Mouse (Mus musculus) retina, embryonic 14.5 days (tissue): Measurements from ENCODE around the gene Proser2.
A peak's percentile ranks its signal among the peaks of the same experiment; 100 is the strongest.

Experiments
- DNase-seq: peaks from one replicate; pipeline ENCODE4 v3.0.0-alpha.2; 2015; ENCODE audit warnings: low spot score

The Proser2 gene

DNA sequence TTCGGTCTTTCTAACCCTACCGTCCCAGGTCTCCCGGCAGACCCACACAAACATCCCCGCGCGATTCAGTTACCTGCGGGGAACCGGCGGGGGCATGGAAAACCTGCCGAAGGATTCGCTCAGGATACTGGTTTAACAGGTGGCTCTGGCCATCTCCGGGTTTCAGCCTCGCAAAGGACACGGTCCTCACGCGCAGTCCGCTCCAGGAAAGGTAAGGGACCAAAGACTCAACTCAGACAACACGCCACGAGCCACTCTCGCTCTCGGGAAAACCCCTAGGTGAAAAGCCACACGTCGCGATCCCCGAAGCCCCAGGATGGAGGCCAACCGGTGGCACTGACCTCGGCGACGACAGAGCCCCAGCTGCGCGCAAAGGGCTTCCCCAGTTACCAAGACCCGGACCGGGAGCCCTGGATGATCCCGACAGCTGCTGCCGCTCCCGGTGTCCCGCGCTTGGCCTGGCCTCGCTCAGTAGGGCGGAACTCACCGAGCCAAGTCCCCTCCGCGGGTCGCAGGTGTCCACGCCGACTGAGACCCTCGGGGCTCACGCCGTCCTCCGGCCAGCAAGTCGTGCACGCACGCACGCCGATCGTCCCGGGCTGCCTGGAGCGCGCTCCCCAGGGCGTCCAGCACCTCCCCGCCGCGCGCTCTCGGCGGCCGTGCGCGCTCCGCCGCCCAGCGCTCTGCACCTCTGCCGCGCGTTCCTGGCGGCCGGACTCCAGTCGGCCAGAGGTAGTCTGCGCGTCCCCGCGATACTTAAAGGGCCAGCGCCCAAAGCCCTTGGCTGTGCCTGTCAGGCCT lies at the start of gene Proser2:
Gene Proser2 (minus strand): TSS at position 657 of the 801 bp plus-strand sequence.
- DNase-seq = peak; percentile 85

DNA sequence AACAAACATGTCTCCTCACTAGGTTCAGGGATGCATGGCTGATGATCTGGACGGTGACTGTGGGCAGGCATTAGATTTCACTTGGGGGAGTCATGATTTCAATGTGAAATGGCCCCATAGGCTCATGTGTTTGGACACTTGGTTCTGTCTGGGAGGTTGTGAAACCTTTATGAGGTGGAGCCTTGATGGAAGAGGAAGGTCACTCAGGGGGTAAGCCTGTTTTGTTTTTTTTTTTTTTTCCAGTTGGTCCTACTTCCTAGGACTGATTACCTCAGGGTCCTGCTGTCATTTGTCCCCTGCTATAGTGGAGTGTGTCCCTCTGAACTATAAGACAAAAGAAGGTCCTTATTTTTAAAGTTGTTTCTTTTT lies 49.7 kb upstream of the Proser2 start:
- DNase-seq = no peak

DNA sequence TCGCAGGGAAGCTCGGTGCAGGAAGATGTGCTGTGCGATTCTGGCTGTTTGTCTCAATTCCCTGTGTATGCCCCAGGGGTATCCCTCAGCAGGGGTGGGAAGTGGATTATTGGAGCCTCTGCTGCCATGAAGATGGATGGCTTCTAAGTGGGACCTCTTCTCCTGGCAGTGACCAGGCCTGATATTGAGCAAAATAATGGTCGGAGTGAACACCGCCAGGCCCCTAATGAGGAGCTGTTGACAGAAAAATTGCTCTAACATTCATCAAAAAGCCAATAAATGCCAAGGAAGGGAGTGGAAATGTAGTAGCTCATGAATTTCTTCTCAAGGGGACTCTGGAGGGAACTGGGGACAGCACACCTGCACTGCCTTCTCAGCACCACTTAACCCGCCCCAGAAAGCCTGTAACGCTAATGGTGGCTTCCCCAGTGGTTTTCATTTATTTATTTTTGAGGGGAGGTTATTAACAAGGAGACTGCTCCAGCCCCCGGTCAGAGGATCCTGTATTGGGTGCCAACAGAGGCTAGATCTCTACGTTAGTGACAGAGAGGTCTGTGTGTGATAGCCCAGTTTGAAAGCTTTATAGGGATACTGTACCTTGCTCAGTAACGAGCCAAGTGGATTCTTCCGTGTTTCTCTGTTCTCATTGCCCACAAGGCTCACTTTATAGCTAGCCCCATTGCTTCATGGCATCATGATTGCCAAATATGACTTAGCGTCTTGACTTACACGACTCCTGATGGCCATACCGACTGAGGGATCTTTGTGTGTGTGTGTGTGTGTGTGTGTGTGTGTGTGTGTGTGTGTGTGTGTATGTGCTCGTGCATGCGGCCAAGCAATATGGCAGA lies 49.1 kb upstream of the Proser2 start:
- DNase-seq = no peak

DNA sequence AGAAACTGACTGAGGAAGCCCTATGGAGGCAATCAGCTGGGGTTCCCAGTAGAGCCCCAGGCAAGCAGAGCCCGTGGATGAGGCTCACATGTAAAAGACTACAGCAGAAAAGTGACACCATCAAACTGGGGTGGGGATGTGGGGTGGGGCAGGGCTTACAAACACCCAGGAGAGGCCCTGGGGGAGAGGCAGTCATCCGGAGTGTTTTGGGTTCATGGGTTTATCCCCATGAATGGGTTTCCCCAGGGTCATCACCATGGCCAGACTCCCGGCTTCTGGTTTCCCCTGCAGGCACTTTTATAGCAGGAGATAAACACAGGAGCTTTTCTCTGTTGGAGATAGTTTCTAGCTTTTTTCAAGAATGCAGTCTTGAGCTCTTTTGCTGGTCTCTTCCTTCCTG lies 43.0 kb upstream of the Proser2 start:
- no peak for DNase-seq

DNA sequence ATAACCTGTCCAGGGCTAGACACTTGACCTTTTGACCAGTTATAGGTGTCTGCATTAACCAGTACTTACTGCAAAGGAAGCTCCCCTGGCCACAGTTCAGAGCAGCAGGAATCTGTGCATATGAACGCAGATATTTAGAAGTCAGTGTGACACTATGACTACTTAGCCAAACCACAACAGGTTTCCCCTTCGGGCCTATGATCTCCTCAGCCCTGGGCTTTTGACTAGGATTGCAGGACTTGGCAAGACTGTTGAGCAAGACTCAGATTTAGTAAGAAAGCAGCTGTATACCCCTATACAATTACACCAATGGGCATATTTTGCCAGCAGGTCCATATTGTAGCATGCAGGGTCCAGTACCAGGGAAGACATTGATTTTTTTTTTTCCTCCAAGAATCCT lies 38.5 kb upstream of the Proser2 start:
- no peak for DNase-seq

DNA sequence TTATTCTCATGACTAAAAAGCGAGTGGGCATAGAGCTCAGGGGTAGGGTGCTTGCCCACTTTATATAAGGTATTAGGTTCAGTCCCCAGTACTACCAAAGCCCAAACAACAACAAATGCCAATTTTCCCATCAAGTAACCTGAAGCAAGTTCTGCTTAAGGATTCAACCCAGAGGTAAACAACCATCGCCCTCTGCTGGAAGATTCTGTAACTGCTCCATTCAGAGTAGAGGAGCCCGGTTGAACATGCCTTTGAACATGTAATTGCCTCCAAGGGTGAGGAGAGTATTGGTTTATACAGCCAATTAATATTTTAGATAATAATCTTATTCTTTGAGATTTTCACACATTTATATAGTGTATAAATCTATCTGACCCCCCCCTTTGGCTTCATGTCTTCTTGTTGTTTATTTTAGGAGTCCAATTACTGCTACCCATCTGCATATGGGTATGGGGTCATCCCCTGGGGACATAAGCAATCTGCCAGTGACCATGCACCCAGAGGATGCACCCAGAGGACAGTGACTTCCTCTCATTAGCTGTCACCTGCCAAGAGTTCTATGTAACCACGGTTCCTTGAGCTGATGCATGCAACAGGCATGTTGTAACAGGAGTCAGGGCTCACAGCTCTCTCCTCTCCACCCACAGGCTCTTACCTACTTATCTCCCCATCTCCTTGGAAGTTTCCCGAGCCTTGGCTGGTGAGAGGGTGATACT lies 38.0 kb upstream of the Proser2 start:
- DNase-seq = peak; percentile 93

DNA sequence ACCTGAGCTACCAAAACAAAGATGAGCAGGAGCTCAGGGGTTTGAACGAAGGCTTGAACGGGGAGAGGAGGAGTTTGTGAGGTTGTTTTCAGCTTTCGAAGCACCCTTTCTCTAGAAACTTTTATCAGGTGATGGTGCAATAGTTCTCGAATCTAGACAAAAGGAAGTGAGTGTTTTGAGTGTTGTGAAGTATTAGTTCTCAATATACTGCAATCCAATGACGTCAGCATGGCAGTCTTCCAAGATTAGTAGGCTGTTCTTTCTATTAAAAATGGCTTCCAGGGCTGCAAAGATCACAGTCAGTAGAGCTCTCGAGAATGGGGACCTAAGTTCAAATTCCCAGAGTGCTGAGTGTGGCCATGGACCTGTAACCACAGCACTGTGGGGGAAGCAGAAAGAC lies 35.8 kb upstream of the Proser2 start:
- no peak for DNase-seq

DNA sequence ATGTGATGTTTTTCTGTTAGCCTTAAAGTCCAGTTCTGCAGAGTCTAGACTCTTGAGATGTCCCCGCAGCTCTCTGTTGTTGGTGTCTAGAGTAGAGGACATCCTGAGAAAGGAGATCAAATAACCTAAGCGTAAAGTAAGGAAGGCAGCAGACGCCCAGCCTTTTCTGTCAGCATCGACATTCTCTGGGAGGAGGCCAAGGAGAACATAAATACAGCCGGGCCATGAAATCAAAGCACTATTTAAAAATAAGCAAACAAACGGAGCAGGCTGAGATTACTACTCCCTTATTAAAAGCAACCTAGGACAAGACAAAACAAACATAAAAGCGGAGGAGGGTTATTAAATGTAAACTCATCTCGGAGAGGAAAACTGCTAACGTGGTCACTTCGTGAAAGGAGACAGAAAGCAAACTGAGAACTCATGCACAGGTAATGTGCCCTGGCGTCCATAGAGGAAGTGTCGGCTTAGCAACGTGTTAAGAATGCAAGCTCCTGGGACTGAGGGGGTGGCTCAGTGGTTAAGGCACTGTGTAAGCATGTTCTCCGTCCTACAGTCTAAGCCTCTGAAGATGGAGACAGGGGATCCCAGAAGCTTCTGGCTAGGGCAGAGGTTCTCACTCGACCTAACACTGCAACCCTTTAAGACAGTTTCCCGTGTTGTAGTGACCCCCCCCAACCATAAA lies 34.7 kb upstream of the Proser2 start:
- no peak for DNase-seq

DNA sequence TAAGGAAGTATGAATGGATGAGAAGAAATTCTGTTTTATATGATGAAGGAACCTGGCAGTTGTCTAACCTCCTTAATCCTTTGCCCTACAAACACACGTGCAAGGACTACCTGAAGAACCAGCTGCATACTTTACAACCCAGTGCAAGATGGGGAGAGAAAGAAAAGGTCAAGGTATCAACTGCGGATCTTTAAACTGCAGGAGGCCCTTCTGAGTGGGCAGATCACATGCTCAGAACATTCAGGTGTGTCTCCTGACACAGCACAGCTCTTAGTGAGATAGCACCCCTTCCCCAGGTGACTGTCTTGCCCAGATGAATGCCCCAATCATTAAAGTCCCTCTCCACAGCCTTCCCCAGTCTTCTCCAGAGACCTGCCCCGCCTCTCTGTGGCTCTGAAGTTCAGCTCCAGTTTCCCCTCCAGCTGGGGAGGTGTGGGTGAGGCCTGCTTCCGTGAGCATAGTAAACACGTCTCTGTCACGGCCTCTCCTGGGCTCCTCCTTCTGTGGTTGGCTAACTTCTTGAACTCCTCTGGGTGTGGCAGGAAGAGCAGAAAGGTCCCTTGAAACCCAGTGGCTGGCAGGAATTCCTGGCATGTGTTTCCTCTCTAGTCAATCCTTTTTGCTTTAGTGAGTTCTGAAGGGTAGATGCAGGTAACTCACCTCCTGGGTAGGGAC lies 32.5 kb upstream of the Proser2 start:
- DNase-seq = no peak

DNA sequence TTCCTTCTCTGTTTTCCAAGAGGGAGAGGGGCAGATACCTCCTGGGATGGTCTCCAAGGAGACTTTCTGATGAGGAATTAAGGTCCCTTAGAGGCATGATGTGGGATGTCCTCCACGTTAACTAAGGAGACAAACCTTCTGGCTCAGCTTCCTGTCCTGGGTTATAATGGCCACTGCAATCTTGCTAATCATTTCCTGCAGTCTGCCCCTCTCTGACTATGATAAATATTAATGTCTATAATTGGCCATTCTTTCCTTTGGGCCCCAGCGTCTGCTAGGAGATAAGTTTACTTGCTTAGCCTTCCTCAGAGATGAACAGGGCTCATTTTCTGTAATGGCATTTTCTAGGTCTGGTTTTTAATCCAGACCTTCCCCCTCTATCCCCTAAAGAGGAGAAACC lies 29.7 kb upstream of the Proser2 start:
- DNase-seq = no peak

DNA sequence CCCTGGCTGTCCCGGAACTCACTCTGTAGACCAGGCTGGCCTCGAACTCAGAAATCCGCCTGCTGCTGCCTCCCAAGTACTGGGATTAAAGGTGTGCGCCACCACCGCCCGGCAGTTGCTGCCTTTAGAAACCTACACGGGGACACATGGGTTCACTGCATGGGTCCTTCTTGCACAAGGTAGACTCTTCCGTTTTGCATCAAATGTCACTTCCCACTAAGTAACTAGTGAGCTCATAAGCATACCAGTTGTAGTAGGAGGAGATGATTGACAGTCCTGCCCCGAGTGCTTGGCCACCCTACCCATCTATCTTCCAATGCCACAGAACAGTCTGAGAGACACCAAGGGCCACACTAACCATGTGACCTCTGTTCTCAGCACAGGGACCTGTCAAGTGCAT lies 29.2 kb upstream of the Proser2 start:
- DNase-seq = no peak

DNA sequence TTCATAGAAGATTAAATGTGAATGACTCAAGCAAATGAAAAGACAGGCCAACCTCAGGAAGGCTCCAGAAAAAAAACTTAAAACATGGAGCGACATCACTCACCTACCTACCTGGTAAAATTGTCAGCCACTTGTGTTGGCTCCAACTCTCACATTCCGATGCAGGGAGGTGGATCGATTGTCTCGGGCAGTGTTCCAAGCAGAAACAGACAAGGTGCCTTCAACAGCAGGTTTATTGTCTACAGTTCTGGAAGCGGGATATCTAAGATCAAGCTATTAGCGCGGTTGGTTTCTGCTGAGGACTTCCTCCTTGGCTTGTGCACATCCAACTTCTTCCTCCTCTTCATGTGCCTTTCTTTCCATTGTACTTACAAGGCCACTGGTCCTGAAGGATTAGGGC lies 27.6 kb upstream of the Proser2 start:
- no peak for DNase-seq

DNA sequence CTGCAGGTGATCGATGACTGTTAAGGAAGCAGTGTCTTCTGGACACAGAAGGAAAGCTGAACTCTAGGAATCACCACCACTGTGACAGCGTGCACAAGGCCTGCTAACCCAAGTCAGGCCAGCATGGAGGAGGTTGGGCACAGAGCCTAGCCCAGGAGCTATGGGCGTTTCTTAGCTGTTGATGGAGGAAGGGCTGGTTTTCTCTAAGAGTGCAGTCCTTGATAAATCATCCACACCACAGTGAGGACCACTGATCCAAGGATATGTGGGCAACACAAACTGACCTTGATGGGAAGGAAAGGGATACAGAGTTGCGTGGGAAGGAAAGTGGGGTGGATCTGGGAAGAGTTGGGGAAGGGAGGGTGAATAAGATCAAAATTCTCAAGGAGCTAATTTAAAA lies 27.2 kb upstream of the Proser2 start:
- no peak for DNase-seq

DNA sequence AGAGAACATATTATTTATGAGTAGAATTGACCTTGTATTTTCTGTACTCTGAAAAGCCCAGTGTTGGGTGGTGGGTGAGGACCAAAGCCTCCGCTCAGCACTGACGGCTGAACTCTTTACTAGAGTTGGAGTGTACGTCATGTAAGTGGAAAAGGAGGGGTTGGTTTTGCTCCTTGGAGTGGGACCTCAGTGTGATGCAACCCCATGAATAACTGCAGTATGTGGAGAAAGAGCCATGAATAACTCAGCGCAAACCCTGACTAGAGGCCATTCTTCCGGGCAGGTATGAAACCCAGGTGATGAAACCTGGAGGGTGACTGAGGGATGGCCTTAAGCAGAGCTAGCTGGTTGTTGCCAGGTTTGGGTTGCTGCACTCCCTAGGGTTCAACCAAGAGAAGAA lies 19.8 kb upstream of the Proser2 start:
- no peak for DNase-seq

DNA sequence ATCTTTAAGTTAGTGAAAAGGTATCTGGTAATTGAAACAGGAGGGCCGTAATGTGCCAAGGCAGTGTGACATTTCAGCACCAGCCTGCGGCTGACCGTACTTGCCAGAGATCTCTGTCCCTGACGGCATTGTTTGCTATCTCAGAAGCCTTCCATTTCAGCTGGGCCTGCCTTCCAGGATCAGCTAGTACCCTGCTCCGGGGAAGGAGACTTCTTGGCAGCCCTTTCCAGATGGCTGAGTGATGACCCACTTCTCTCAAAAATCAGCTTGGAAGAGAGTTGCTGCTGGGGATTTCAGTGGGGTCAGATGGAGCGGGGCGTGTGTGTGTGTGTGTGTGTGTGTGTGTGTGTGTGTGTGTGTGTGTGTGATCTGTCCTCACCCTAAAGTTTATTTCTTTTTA lies 16.9 kb upstream of the Proser2 start:
- peak; percentile 62 for DNase-seq

DNA sequence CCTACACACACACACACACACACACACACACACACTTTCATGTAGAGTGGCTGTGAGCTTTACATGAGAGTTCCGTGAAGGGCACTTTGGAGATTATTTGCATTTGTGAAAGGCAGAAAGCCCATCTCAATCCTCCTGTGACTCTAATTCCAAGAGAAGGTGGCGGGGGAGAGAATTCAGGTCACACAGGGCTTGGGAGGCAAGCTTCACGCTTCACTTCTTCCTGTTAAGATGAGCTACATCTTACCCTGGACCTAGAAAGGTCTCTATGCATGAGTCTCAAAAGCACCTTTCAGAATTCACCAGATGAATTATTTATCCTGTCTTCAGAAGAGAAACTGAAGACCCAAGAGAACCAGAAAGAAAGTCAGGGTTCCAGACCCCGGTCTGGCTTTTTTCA lies 16.2 kb upstream of the Proser2 start:
- peak; percentile 57 for DNase-seq

DNA sequence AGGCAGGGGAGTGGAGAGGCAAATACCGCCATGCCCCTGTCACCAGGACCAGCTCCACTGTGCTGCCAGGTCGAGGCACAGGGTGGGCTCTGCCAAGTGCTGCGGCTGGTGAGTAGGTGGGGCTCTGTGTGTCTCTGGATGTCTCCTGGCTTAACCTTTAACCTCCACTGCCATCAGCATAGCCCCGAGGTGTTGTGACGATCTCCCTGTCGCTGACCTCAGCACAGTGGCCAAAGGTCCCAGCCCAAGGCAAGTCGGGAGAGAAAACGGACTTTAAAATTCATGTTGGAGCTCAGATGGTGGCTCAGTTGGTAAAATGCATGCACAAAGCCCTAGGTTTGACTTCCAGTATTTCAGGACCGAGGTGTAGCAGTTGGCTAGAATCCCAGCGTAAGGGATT lies 15.6 kb upstream of the Proser2 start:
- DNase-seq = no peak

DNA sequence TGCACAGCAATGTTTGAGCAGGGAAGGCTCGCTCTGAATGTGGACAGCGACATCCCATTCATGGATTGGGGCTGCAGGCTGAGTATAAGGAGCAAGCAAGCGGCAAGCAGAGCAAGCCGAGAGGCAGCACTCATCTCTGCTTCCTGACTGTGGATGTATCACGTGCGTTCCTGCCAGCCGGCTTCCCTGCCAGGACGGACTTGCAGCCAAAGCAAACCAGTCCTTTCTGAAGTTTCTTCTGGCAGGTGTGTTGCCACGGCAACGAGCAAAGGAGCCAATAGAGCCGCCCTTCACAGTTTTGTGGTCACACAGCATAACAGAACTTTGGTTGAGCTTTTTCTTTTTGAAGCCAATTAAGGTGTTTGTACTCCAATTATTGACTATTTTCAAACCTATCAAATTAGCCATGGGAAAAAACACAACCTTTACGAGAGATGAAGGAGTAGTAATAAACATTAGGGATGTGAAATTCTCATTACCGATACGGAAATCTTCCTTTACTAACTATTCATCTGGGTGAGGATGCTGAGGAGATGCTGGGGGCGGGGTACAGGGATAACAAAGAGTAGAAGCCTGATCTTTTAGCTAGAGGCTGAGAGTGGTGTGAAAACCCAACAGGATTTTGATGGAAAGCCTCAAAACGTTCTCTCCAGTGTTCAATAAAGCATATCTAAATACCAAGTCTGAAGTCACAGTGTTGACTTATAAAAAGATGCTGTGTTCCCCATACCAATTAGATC lies 13.1 kb upstream of the Proser2 start:
- DNase-seq = no peak

DNA sequence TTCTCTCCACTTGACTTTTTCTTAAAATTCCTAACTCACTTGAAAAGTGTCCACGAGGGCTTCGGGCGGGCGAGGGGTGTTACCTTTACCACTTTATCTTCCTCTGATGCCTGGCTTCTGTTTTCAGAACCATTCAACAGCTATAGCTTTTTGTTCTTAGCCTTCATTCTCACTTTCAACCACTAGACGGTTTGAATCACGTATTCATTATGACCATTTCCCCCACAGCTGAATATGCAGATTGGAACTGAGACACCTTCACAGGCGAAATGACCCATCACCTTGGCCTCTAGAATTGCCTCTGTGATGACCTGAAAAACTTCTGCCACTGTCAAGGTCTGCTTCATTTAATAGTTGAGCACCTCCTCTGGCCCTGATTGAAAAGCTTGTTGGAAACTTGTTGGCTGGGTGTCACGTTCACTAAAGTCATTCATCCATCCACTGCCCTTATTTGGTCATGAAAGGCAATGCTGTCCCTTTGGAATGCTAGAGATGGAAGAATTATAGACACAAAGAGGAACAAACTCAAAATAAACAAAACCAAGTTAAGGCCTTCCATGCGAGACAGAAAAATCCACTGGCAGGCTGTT lies 10.7 kb upstream of the Proser2 start:
- no peak for DNase-seq

DNA sequence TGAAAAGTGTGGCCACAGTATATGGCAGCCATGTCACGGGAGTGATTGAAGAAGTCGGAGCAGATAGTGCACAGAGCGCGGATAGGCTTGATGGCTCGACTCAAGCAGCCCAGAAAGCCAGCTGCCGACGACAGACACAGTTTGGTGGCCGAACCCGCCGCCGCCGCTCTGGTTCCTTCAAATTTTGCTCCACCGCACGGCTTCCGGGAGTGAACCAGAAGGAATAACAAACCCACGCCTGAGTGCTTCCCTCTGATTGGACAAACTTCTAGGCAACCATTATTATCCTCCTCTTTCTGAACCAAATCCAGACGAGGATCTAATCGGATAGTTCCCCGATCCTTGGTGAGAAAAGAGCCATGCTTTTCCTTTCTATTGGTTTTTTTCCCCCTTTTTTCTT lies 3.9 kb upstream of the Proser2 start:
- no peak for DNase-seq

DNA sequence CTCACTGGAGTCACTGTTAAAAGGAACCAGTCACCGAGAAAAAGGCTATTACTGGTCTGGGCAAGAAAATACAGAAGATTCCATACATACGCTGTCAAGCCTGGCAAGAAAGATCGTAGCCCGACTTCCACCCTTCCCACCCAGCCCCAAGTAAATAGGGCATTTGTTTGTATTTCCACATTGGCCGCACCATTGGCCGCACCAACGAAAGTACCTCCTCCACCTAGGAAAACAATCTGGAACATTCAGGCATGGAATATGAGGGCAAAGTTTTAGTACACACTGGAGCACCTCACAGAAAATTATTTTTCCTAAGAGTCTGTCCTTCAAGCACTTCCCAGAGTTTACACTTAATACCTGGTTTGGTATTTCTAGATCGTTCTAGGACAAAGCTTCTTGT lies 1.1 kb downstream of the Proser2 start:
- no peak for DNase-seq
